Mouse (Mus musculus) heart, postnatal 0 days (tissue): Measurements from ENCODE around the gene Slc30a4.

Experiments used
- CTCF ChIP-seq: IDR thresholded peaks from 2 replicates; pipeline ENCODE4 v1.5.1; 2016; ENCODE audit warnings: antibody characterized with exemption, control low read depth, low read depth
- EP300 ChIP-seq: IDR thresholded peaks from 2 replicates; pipeline ENCODE4 v1.6.1; 2016; ENCODE audit warnings: antibody characterized with exemption, low read depth

DNA sequence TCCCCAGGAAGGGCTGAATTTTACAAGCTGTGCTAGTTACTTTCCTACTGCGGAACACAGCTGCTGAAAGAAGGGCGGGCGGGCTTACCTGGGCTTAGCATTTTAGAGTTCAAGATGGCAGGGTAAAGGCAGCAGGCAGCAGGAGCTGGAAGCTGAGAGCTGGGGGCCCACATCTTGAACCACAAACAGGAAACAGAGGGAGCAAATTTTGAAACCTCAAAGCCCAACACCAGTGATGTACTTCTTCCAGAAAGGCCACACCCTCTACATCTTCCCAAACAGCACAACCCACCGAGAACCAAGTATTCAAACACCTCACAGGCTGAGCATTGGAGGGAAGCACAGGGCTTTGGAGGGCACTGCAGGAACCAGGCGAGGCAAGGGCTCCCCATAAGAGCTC lies 29.6 kb downstream of the Slc30a4 start:
- TF ChIP-seq CTCF, result no peak
- TF ChIP-seq EP300, result no peak
